In the genomic region with DNA sequence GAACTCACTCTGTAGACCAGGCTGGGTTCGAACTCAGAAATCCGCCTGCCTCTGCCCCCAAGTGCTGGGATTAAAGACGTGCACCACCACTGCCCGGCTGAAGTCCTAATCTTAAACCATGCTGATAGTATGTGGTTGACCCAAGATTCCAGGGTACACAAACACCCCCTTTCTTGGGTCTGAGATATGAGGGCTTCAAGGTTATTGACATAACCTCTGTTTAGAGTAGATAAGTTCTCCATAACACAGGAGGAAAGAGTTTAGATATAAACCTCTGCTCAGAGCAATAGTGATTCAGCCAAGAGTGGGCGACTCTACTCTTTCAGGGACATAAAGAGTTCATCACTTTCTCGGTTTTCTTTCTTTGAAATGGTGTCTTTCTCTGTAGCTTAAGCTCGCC, we compare ENCODE assay signal across 24 mouse cellular contexts. TPM values are rescaled to one million over a fixed set of nuclear protein-coding genes. Genes with fewer than 3 reads are reported as not detected.
"Had no signal": no experiment of that assay in that cellular context is flagged by ENCODE, and none has a peak within 500 bp of the region (broad histone marks: within the 10 kb centered on the region; RNA-seq: fewer than 3 reads in every experiment).

No protein-coding gene starts in this region.

- H3K4me2 ChIP-seq: neural tube, embryonic 15.5 days; stomach, embryonic 15.5 days had no signal

- H3K9ac ChIP-seq: neural tube, embryonic 15.5 days; stomach, embryonic 15.5 days had no signal

- H3K27me3 ChIP-seq: neural tube, embryonic 15.5 days; stomach, embryonic 15.5 days had no signal

- DNase-seq: retina, postnatal 1 day; right cerebral cortex, adult 18-20 months; right cerebral cortex, postnatal 14 days; right cerebral cortex, postnatal 25 days; right cerebral cortex, postnatal 4 days; spleen, adult 18-20 months; thymus, adult 18-20 months; thymus, adult 2 months; thymus, postnatal 14 days; thymus, postnatal 25 days; thymus, postnatal 36 days; thymus, postnatal 4 days had no signal

- H3K27ac ChIP-seq: neural tube, embryonic 15.5 days; stomach, embryonic 15.5 days; stomach, postnatal 0 days had no signal

- H3K36me3 ChIP-seq: neural tube, embryonic 15.5 days; stomach, embryonic 15.5 days had no signal

- H3K4me3 ChIP-seq: neural tube, embryonic 15.5 days; stomach, embryonic 15.5 days had no signal

- H3K9me3 ChIP-seq: neural tube, embryonic 15.5 days; stomach, embryonic 15.5 days had no signal

RNA-seq across cellular contexts. Expression of a gene that starts 30.5 kb away (rescaled TPM):
- total RNA-seq: neutrophil, adult 5-6 weeks had no signal
- polyA plus RNA-seq: neural tube, embryonic 14.5 days; neural tube, embryonic 15.5 days; small intestine, adult 2 months; spleen, adult 2 months; stomach, embryonic 14.5 days; stomach, embryonic 15.5 days; stomach, embryonic 16.5 days; stomach, postnatal 0 days; testis, adult 2 months; thymus, adult 2 months; thymus, postnatal 0 days; urinary bladder, adult 2 months had no signal
